Mouse (Mus musculus): ENCODE results near the gene Hacd2. TPM values are rescaled to one million over a fixed set of nuclear protein-coding genes. Genes with fewer than 3 reads are reported as not detected.
A peak's percentile ranks its signal among the peaks of the same experiment; 100 is the strongest.

The Hacd2 gene
- polyA plus RNA-seq, 1 experiment, result 87.6 TPM

DNA sequence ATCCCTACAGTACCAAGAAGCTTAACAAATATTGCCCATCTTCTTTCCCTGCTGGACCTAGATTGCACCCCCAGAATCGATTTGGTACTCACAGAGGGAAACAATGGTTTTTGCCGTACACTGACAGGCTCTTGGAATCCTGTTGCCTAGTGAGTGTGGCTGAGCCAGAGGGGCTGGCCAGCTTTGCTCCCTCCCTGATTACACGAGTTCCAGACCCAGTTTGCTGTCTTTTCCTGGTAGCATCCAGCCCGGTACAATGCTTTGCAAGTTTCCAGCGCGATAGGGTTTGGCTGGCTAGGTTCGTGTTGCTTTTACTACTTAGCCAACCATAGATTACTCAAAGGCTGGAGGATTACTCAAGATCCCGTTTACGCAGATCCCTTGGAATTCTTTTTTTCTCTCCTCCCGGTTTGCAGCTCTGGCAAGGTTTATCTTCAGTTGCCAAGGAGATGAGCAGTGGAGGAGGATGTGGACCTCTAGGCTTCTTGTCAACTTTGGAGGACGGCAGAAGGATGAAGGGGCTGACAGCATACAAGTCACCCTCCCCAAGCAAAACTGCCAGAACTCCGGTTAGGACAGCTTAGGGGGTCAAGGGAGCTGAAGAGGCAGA lies 131.0 kb downstream of the Hacd2 start:
- Histone ChIP-seq H3K4me1 (ENCODE audit: control insufficient read depth, insufficient read depth, low read length) (no peaks in the 10 kb centered on the region), H3K27me3 (ENCODE audit: control insufficient read depth, insufficient read depth, low read length, poor library complexity, severe bottlenecking) (peaks cover 26% of the 10 kb centered on the region), H3K4me3 (ENCODE audit: low read depth, low read length) (no peak overlapping the region), H3K9me3 (replicated peaks; ENCODE audit: control insufficient read depth, insufficient read depth, low read length, poor library complexity, severe bottlenecking) (no peaks in the 10 kb centered on the region), H3K36me3 (ENCODE audit: control insufficient read depth, insufficient read depth, low read length, poor library complexity, severe bottlenecking) (no peaks in the 10 kb centered on the region), H3K9ac (ENCODE audit: low read depth, poor library complexity, severe bottlenecking) (no peak overlapping the region), H3K27ac (ENCODE audit: insufficient read depth, low read length) (no peak overlapping the region)
- TF ChIP-seq CTCF (IDR thresholded peaks at IDR 0.05; ENCODE audit: low read depth, low read length), result no peak
- no peak for TF ChIP-seq EP300 (IDR thresholded peaks at IDR 0.05; ENCODE audit: insufficient read depth, low read depth, low read length)
- TF ChIP-seq POLR2A (IDR thresholded peaks at IDR 0.05; ENCODE audit: insufficient read depth, low read length), result no peak

DNA sequence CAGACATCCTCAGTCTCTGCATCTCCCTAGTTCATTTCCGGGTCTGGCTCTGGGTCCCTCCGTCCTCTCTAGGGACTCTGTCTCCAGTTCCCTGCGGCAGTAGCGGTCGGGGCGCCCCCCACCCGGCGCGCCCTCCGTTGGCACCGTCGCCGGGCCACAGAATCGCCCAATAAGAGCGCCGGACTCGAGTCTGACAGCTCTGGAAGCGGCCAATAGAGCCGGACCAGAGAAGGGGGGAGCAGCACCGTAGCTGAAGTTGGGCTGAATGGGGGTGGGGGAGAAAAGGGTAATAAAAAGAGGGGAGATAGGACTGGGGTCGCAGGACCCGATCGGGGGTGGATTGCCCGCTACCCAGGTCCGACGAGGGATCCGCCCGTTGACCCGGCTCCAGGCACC lies 132.0 kb downstream of the Hacd2 start:
- H3K9ac ChIP-seq (ENCODE audit: low read depth, poor library complexity, severe bottlenecking), result peak overlapping the region; percentile 68
- no peaks in the 10 kb centered on the region for H3K4me1 ChIP-seq (ENCODE audit: control insufficient read depth, insufficient read depth, low read length)
- no peak for TF ChIP-seq CTCF (IDR thresholded peaks at IDR 0.05; ENCODE audit: low read depth, low read length)
- no peak for TF ChIP-seq POLR2A (IDR thresholded peaks at IDR 0.05; ENCODE audit: insufficient read depth, low read length)
- TF ChIP-seq EP300 (IDR thresholded peaks at IDR 0.05; ENCODE audit: insufficient read depth, low read depth, low read length), result no peak
- H3K9me3 ChIP-seq (replicated peaks; ENCODE audit: control insufficient read depth, insufficient read depth, low read length, poor library complexity, severe bottlenecking), result no peaks in the 10 kb centered on the region
- H3K4me3 ChIP-seq (ENCODE audit: low read depth, low read length), result peak overlapping the region; percentile 67
- H3K27ac ChIP-seq (ENCODE audit: insufficient read depth, low read length), result no peak overlapping the region
- H3K36me3 ChIP-seq (ENCODE audit: control insufficient read depth, insufficient read depth, low read length, poor library complexity, severe bottlenecking), result no peaks in the 10 kb centered on the region
- H3K27me3 ChIP-seq (ENCODE audit: control insufficient read depth, insufficient read depth, low read length, poor library complexity, severe bottlenecking), result peaks cover 26% of the 10 kb centered on the region

DNA sequence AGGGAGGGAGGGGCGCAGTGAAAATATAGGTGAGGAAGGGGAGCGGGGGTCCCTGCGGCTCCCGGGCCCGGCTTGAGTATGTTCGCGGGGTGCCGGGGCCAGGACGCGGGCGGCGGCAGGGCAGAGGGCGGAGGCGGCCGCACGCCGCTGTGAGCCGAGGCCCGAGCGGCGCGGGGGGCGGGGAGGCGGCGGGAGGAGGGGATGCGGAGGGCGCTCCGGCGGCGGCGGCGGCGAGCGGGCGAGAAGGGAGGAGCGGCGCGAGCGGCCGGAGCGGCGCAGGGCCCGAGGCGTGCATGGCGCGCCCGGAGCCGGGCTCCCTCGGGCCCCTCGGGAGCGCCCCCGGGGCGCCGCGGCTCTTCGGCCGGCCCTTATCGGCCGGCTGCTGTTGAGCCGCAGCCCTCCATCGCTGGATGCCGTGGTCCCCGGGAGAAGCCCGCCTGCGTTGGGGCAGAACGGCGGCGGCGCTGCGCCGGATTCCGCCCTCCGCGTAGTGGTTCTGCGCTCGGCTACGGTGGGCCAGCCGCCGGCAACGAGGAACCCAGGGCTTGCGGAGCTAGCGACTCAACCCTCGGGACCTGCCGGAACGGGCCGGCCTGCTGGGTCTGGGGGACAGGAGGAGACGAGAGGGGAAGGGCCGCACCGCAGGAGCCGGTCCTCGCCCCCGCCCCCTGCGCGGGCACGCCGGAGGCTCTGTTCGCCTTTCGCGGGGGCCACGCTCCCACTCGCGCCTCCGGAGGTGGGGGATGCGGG lies 132.6 kb downstream of the Hacd2 start, which contains the start of gene Adcy5:
TSS of gene Adcy5 (plus strand) at position 237 of the 750 bp plus-strand sequence.
- H3K4me3 ChIP-seq (ENCODE audit: low read depth, low read length), result peak within 1 kb of the TSS; percentile 69
- H3K27ac ChIP-seq (ENCODE audit: insufficient read depth, low read length), result no peak within 1 kb of the TSS
- H3K36me3 ChIP-seq (ENCODE audit: control insufficient read depth, insufficient read depth, low read length, poor library complexity, severe bottlenecking), result no peaks in the 10 kb centered on the region
- H3K27me3 ChIP-seq (ENCODE audit: control insufficient read depth, insufficient read depth, low read length, poor library complexity, severe bottlenecking), result peaks cover 26% of the 10 kb centered on the region
- no peaks in the 10 kb centered on the region for H3K9me3 ChIP-seq (replicated peaks; ENCODE audit: control insufficient read depth, insufficient read depth, low read length, poor library complexity, severe bottlenecking)
- no peaks in the 10 kb centered on the region for H3K4me1 ChIP-seq (ENCODE audit: control insufficient read depth, insufficient read depth, low read length)
- H3K9ac ChIP-seq (ENCODE audit: low read depth, poor library complexity, severe bottlenecking), result peak within 1 kb of the TSS; percentile 68
- no peak for TF ChIP-seq POLR2A (IDR thresholded peaks at IDR 0.05; ENCODE audit: insufficient read depth, low read length)
- no peak for TF ChIP-seq EP300 (IDR thresholded peaks at IDR 0.05; ENCODE audit: insufficient read depth, low read depth, low read length)
- TF ChIP-seq CTCF (IDR thresholded peaks at IDR 0.05; ENCODE audit: low read depth, low read length), result no peak

GRCm38 (mm10) chr16:35155391-35156305 lies 133.4 kb downstream of the Hacd2 start:
- no peaks in the 10 kb centered on the region for H3K36me3 ChIP-seq (ENCODE audit: control insufficient read depth, insufficient read depth, low read length, poor library complexity, severe bottlenecking)
- peak overlapping the region; percentile 68 for H3K9ac ChIP-seq (ENCODE audit: low read depth, poor library complexity, severe bottlenecking)
- peaks cover 26% of the 10 kb centered on the region for H3K27me3 ChIP-seq (ENCODE audit: control insufficient read depth, insufficient read depth, low read length, poor library complexity, severe bottlenecking)
- peak overlapping the region; percentile 69 for H3K4me3 ChIP-seq (ENCODE audit: low read depth, low read length)
- H3K27ac ChIP-seq (ENCODE audit: insufficient read depth, low read length), result no peak overlapping the region
- TF ChIP-seq EP300 (IDR thresholded peaks at IDR 0.05; ENCODE audit: insufficient read depth, low read depth, low read length) (no peak), POLR2A (IDR thresholded peaks at IDR 0.05; ENCODE audit: insufficient read depth, low read length) (no peak), CTCF (IDR thresholded peaks at IDR 0.05; ENCODE audit: low read depth, low read length) (peak; percentile 25)
- H3K4me1 ChIP-seq (ENCODE audit: control insufficient read depth, insufficient read depth, low read length), result no peaks in the 10 kb centered on the region
- no peaks in the 10 kb centered on the region for H3K9me3 ChIP-seq (replicated peaks; ENCODE audit: control insufficient read depth, insufficient read depth, low read length, poor library complexity, severe bottlenecking)

GRCm38 (mm10) chr16:35156306-35156695 lies 134.1 kb downstream of the Hacd2 start:
- H3K27me3 ChIP-seq (ENCODE audit: control insufficient read depth, insufficient read depth, low read length, poor library complexity, severe bottlenecking), result peaks cover 26% of the 10 kb centered on the region
- peak overlapping the region; percentile 59 for H3K4me3 ChIP-seq (ENCODE audit: low read depth, low read length)
- peak overlapping the region; percentile 68; the same call in 1 of the 2 replicates for H3K9ac ChIP-seq (ENCODE audit: low read depth, poor library complexity, severe bottlenecking)
- no peaks in the 10 kb centered on the region for H3K36me3 ChIP-seq (ENCODE audit: control insufficient read depth, insufficient read depth, low read length, poor library complexity, severe bottlenecking)
- H3K9me3 ChIP-seq (replicated peaks; ENCODE audit: control insufficient read depth, insufficient read depth, low read length, poor library complexity, severe bottlenecking), result no peaks in the 10 kb centered on the region
- no peak for TF ChIP-seq POLR2A (IDR thresholded peaks at IDR 0.05; ENCODE audit: insufficient read depth, low read length)
- TF ChIP-seq EP300 (IDR thresholded peaks at IDR 0.05; ENCODE audit: insufficient read depth, low read depth, low read length), result no peak
- TF ChIP-seq CTCF (IDR thresholded peaks at IDR 0.05; ENCODE audit: low read depth, low read length), result peak; percentile 43
- H3K4me1 ChIP-seq (ENCODE audit: control insufficient read depth, insufficient read depth, low read length), result no peaks in the 10 kb centered on the region
- no peak overlapping the region for H3K27ac ChIP-seq (ENCODE audit: insufficient read depth, low read length)

All from ES-Bruce4 (cell line).